Mouse (Mus musculus) liver, adult 2 months (tissue): ENCODE data around the gene Macf1.

Experiments
- CTCF ChIP-seq: fragments of 200-500 bp; IDR thresholded peaks from 2 replicates; pipeline ENCODE4 v1.5.1; 2011; ENCODE audit warnings: low read depth, low read length, control low read depth
- POLR2A ChIP-seq: fragments of 200-500 bp; IDR thresholded peaks from 2 replicates; pipeline ENCODE4 v1.6.1; 2011; ENCODE audit warnings: low read length, control low read depth; ENCODE audit not compliant: insufficient read depth; ENCODE audit errors: extremely low read depth

- no peak for TF ChIP-seq POLR2A
- TF ChIP-seq CTCF = no peak
These were observed 89.8 kb downstream of the Macf1 start for GRCm38 (mm10) chr4:123594381-123594806.
